Mouse (Mus musculus) frontal cortex, adult 2 months (tissue): ENCODE data around the gene Tnnc1. TPM values are rescaled to one million over a fixed set of nuclear protein-coding genes. Genes with fewer than 3 reads are reported as not detected.

Experiments
- DNase-seq, 2 experiments: peaks; one replicate each; pipeline ENCODE4 v3.0.0; 2022; ENCODE audit warnings: low spot score in 1 of 2; ENCODE audit errors: extremely low spot score in 1 of 2
- polyA plus RNA-seq: library from polyadenylated mRNA; depleted of rRNA; stranded (reverse); fragments of >200 nt; gene quantifications from 2 replicates; pipeline ENCODE4 v1.2.3, GENCODE M21; 2012

Tnnc1 gene
- polyA plus RNA-seq, 1 experiment, result 51.3 TPM

GRCm38 (mm10) chr14:31211854-31212253, 3.7 kb downstream of the Tnnc1 start:
- no peak for DNase-seq

- DNase-seq, result no peak
These were observed 4.4 kb downstream of the Tnnc1 start for GRCm38 (mm10) chr14:31212499-31212898.

- DNase-seq, result no peak
These were observed 5.8 kb downstream of the Tnnc1 start for GRCm38 (mm10) chr14:31213868-31214267.

- DNase-seq, result no peak
These were observed 6.6 kb downstream of the Tnnc1 start for GRCm38 (mm10) chr14:31214684-31215083.

DNA sequence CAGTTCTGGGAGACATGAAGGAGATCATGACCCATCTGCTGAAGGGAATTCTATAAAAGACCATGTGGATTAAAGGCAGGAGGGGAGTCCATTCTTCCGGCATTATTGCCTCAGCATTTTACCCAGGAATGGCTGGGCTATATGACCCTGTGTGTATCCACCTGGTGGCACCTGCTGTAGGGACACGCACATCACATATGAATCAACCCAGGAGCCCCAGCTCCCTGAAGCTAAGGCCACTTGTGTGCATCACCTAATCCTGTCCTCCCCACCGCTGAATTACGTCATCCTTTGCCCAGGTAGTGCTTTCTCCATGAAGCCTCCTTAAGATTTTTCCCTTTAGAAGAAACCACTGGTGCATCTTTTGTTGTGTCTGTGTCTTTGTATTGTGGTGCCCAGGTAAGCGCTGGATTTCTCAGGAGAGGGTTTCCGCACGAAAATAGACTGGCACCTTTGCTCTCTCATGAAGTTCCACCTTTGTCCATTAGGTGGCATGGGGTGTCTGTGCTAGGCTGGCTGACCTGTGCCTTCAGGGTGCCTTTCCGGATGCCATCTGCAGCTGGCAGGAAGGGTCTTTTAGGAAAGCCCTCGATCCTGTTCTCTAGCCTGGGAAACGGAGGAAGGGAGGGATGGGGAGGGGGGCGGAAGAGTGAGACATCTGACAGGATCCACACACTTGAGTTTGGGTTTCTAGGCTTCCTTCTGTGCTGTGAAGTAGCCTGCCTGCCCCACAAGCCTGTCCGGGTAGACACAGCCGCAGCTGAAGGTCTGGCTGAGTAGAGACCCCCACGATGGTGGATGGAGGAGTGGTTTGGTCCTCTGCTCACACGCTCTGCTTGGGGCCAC, 7.3 kb downstream of the Tnnc1 start:
- DNase-seq, result peak in 1 of 2 experiments; percentile 81

DNA sequence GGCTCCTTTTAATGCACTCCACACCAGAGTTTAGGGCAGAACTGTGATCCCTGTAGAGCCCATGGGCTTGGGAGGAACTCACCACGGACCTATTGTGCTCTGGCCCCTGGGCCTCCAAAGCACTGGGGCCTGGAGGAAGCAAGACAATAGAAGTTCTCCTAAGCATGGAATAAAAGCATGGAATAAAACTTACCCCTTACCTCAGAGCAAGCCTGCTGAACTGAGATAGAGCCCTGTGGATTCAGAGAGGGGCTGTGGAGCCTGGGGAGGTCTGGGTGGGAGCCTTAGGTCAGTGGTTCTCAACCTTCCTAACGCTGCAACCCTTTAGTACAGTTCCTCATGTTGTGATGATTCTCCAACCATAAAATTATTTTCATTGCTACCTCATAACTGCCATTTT, 8.7 kb downstream of the Tnnc1 start, which contains the start of gene Nisch:
Gene Nisch, minus strand, starts transcription at position 101 of the 400 bp plus-strand sequence.
- no peak for DNase-seq

GRCm38 (mm10) chr14:31217666-31218065, 9.6 kb downstream of the Tnnc1 start, which contains the start of gene Sema3g:
Sema3g (plus strand) TSS chr14:31217860.
- no peak for DNase-seq

GRCm38 (mm10) chr14:31226978-31227377, 18.9 kb downstream of the Tnnc1 start:
- peak in 1 of 2 experiments; percentile 66 for DNase-seq

DNA sequence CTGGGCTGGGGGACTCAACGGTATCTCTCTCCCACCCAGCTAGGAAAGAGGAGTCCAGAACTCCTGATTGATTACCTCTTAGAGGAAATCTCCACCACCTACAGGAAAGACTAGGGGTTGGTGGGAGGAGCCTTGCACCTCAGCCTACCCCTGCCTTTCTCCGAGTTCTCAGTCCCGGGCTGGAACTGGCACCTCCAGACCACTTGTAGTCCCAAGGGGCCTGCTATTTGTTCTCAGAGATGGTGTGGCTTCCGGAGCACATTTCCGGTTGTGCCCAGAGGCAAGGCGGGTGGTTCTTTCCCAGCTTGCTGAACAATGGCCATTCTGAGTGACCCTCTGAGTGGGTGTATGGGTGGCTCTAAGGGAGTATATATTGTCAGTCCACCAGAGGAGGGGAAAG, 20.1 kb downstream of the Tnnc1 start:
- no peak for DNase-seq

- no peak for DNase-seq
These were observed 22.3 kb downstream of the Tnnc1 start for GRCm38 (mm10) chr14:31230442-31230841.

DNA sequence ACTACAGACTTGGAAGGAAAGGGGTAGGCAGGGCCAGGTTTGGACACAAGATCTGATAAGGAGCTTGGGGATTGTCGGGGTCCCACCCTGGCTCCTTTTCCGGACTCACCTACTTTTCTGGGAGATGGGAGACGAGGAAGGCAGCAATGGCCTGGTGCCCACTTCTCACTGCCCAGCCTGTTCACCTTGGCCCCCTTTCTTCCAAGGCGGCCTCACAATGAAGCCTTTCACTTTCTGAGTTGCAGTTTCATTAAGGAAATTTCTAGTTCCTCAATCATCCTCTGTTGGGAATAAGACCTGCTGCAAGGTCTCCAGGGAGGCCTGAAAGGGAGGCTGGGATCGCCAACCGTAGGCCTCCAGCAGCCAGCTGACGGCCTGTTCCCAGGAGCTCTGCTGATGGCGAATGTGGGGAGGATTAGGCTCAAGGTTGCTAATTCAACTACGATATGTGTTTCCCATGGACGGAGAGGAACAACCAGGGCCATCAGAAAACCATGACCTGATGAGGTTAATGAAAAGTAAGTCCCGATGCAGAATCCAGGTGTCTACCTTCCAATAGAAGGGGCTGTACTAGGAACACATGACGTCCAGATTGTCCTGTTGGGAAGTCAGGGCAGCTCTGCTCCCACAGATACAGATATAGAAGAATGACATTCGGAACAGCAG, 24.4 kb downstream of the Tnnc1 start:
- no peak for DNase-seq

DNA sequence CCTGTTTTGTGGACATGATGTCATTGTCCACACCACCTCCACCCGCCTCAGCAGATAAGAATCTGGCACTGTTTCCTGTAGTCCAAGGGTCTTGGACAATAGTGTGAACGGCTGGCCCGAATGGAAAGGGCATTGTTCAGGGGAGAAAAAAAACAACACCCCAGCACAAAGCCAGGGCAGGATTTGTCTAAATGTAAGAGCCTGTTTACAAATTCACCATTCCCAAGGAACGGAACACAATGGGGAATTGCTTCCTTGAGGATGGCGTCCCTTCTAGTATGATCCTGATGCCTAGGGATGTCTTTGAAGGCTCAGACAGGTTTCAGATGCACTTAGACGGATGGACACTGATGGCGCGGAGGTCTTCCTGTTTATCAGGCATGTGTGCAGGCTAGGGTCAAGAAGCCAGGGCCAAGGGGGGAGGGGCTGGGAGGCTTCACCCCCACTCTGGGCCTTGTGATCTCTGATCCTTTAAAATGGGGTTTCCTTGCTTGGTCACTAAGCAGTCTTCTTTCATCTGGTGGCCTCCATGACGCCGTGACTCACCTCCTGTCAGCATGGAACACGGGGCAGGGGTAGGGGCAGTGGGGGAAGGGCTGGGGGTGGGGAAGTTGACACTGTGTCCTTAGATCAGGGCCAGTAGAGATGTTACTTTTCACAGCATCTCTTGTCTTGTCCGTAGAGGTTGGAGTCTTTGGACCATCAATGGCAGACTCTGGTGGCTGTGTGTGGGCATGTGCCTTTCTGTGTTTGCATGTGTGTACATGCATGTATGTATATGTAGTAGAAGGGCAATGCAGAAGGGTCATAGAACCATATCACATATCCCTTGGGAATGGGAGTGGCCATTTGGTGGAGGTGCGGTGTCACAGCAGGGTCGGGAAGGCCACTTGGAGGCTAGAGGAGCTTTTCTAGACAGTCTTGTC, 25.2 kb downstream of the Tnnc1 start:
- no peak for DNase-seq

GRCm38 (mm10) chr14:31233996-31234591, 26.0 kb downstream of the Tnnc1 start:
- DNase-seq, result peak; percentile 49 to 95

- DNase-seq, result no peak
These were observed 29.2 kb downstream of the Tnnc1 start for GRCm38 (mm10) chr14:31237101-31237882.

- no peak for DNase-seq
These were observed 32.4 kb downstream of the Tnnc1 start for GRCm38 (mm10) chr14:31240528-31240927.

- DNase-seq, result no peak
These were observed 36.7 kb downstream of the Tnnc1 start for GRCm38 (mm10) chr14:31244777-31245176.

- no peak for DNase-seq
These were observed 37.8 kb downstream of the Tnnc1 start for GRCm38 (mm10) chr14:31245946-31246345.

DNA sequence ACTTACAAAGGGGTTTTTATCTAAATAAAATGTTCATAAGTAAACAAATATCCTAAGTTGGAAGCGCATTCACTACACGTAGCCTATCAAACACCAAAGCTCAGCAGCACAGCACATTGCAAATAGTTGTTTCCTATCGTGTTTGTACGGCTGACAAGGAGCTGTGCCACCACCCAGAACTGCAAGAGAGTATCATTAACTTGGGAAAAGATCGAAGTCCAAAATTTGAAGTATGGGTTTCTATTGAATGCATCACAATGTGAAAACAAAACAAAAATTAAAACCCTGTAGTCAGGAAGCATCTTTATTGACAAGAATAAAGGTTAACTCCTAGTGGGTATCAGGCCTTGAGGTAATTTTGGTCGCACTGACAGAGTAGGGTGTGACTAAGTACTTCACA, 40.3 kb downstream of the Tnnc1 start:
- no peak for DNase-seq

- no peak for DNase-seq
These were observed 42.3 kb downstream of the Tnnc1 start for GRCm38 (mm10) chr14:31250222-31251083.
